Mouse (Mus musculus): ENCODE data around the gene Cdyl.

DNA sequence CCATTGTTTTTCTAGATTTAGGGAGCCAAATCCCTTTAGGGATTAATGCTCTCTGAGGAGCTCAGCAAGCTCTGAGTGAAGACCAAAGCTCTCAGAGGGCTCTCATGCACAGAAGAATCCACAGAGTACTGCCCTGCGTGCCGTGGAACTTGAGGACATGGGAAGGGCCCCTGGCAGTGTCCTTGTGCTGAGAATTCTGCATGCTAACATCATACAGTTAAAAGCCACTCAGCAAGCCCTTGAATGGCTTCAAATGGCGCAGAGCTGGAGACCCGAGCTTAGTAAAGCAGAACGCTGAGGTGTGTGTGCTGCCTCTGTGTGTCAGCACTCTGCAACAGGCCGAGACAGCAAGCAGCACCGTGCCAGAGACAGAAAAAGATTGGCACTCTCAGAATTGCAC, 183.8 kb downstream of the Cdyl start:
- no peak for TF ChIP-seq CTCF (IDR thresholded peaks at IDR 0.05; ENCODE audit: insufficient read depth, low read length)
- TF ChIP-seq POLR2A (IDR thresholded peaks at IDR 0.05; ENCODE audit: borderline replicate concordance, extremely low read depth, low read depth, low read length), result no peak

All from lung, adult 2 months (tissue).